Mouse (Mus musculus) thymus, adult 18-20 months (tissue): ENCODE measurements around the gene Arap1.

Experiments used
- DNase-seq, 2 experiments: peaks; one replicate each; pipeline ENCODE4 v3.0.0; 2022; ENCODE audit warnings: mixed read lengths in 2 of 2

Gene Arap1

GRCm38 (mm10) chr7:101367901-101368852 is 20.3 kb downstream of the Arap1 start:
- no peak for DNase-seq

DNA sequence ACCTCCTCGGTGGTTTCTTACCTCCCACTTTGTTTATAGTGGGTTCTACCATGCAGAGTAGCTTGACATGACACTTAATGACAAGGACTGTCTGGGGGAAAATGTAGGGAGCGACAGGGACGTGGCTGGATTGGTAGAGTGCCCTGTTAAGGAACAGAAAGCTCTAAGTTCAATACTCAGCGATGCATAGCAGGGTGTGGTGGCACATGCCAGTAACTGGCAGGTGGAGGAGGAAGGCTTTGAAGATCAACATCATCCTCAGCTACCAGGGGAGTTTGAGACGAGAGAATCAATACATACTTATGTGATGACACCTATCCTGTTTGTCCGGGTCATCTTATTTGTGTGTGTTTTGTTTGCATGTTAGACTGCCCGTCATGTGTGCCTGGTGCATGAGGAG is 21.8 kb downstream of the Arap1 start:
- no peak for DNase-seq

DNA sequence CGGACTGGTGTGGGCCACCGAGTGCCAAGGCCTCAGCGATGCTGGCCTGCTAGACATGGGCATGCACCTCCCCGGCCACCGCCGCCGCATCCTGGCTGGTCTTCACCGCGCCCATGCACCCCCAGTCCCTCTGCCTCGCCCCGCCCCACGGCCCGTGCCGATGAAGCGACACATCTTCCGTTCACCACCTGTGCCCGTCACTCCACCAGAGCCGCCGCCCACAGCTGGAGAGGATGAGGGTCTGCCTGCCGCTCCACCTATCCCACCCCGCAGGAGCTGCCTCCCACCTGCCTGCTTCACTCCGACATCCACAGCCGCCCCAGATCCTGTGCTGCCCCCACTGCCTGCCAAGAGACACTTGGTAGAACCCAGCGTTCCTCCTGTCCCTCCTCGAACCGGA is 25.2 kb downstream of the Arap1 start:
- no peak for DNase-seq

DNA sequence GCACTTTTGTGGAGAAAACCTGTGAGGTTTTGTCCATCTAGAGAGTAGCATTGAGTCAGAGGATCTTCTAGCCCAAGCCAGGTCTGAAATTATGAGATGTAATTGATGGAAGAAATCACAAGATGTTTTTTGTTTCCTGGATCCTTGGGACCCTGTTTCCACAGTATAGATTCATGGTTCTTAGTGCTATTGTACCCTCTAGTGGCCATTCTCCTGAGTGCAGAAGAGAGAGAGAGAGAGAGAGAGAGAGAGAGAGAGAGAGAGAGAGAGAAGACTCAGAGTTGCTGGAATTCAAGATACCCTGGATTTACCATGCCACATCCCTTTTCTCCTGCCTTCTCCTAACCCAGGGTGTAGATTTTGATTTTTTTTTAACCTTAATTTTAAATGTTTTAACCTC is 26.3 kb downstream of the Arap1 start:
- no peak for DNase-seq

DNA sequence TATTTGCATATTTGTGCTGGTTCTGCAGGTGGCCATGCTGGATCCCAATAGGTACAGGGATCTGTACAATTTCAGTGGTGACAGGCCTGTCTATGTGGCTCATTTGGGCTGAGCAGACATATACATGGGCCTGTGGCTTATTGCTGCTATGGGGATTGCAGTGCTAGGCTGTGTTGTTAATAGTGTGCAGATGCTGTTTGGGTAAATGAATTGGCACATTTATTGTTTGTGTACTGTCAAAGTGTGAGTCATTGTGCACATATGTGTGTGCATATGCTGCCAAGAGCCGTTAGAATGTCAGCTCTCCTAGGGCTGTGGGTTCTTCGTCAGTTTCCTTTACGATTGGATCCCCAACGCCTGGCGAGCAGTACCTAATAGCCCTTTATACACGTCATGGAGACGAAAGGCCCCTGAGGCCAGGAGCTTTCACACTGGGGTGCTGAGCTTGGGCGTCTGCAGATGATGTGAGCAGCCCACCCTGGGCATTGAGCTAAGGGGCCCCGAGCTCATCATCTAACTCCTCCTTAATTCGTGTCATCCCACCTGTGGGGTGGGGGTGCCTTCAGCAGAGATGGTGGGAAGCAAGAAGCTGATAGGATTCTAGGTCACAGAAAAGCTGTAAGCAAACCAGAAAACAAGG is 29.0 kb downstream of the Arap1 start:
- DNase-seq: no peak

DNA sequence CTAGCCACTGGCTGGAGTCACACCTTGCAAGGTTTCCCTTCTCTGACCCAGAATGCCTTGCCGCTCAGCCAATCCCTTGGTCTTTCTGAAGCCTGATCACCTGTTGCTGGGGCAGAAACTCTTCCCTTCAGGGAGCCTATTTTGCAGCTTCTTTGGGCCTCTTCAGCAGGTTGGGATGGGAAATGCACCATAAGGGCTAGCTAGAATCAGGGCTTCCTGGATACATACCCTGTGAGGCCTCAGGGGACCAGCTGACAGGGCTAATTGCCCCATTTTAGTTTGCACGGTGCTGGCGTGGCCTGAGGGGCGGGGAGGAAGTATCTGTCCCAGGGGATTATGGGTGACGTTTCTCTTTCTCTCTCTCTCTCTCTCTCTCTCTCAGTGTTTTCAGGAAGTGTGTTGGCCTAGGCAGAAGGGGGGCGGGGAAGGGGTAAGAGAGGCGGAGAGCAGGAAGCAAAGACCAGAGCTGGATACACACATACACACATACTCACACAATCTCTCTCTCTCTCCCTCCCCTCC is 29.9 kb downstream of the Arap1 start:
- DNase-seq: peak; percentile 74 to 85

DNA sequence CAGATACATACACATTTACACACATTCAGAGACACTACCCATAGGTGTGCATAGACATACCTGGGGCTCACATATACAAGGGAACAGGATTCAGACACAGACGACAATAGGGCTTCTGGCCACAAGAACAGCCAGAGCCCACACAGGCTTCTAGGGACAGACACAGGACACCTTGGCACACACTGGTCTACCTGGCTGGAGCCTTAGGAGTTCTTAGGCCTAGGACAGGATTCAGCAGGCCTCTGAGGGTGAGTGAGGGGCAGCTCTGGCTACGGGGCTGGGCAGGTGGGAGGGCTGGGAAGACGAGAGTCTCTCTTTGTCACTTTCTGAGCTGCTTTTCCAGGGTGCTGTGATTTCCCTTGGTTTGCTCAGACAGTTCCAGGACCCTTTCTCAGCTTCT is 30.4 kb downstream of the Arap1 start:
- DNase-seq: no peak

DNA sequence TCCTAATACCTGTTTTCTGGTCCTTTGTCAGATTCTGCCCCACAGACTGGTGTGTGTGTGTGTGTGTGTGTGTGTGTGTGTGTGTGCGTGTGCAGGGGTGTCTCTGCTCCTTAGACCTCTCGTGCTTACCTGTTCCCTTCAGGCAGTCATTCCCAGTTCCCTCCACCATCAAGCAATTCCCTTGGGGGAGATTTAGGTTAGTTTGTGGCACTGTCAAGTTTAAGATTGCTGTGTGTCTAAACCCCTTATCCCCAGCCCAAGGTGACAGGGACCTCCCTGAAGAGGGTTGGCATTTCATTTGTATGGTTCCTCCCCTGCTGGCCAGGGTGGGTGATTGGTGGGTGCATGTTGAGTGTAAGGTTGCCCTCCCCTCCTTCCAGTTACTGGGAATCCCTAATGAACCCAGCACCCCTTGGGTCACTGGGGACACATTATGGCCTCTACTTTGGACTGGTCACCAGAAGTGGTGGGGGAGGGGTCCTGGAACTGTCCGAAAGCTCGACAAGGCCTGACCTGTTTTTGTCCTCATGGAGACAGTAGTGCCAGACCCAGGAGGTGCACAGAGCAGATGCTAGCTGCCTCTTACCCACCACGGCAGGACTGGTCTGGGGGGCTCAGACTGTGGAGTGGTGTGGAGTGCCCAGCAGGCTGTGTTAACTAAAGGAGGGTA is 31.1 kb downstream of the Arap1 start:
- no peak for DNase-seq

- no peak for DNase-seq
Measured at GRCm38 (mm10) chr7:101379732-101380131, 31.9 kb downstream of the Arap1 start.

GRCm38 (mm10) chr7:101381512-101381911 is 33.6 kb downstream of the Arap1 start:
- no peak for DNase-seq

DNA sequence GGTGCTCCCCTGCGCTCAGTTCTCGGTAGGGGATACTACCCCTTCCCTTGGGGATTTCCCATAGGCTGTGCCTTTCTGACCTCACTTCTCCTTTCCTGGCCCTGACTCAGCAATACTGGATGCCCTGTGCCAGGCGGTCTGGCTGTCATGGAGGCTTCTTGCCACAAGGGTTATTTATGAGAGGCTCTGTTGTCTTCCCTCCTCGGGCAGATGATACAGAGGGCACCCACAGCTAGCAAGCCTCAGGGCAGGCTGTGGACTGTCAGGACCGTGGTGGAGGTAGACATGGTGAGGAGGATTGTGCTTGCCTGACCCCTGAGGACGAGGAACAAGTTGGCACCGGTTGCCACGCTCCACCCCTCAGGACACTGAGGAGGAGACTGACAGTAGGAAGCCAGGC is 34.5 kb downstream of the Arap1 start:
- DNase-seq: no peak

GRCm38 (mm10) chr7:101383756-101384155 is 35.9 kb downstream of the Arap1 start:
- DNase-seq: no peak

GRCm38 (mm10) chr7:101384931-101385330 is 37.1 kb downstream of the Arap1 start:
- DNase-seq: no peak

GRCm38 (mm10) chr7:101385331-101385733 is 37.5 kb downstream of the Arap1 start:
- DNase-seq: no peak

DNA sequence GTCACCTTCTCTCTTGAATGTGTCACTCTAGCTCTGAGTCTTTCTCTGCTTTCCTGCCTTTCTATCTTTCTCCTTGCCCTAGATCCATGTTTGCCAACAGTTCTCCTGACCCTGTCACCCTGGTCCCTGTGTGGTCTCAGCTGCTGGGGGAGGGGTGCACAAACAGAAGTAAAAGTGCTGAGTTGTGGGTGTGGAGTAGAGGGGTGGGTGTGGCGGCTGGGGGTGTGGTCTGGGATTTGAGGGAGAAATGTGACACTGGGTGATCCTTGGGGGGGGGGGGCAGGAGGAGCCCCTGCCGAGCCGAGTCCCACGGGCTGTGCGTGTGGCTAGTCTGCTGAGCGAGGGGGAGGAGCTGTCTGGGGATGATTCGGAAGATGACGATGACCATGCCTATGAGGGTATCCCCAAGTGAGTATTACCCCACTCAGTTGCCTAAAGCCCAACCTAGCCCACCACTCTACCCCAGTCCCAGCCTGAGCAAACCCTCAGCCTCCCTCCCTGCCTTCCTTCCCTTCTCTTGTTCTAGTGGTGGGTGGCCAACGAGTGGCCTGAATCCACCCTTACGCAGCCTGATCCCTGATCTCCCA is 38.1 kb downstream of the Arap1 start:
- no peak for DNase-seq

DNA sequence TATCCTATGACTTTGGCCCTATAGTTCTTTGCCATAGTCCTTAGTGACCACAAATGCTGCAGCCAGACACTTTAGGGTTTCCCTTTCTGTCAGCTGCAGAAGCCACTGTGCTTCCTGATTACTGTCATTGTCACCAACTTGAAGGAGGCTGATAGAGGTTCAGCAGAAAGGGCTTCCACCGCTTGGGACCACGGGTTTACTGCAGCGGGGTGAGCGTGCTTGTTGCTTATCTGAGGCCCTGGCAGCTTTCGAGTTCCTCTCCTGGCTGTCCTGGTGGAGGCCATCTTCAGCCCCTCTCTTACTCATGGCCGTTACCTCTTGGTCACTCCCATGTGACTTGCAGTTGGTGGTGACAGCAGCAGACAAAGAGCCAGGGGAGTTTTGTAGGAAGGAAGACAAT is 41.4 kb downstream of the Arap1 start:
- DNase-seq: no peak

- DNase-seq: no peak
Measured at GRCm38 (mm10) chr7:101391909-101392479, 44.1 kb downstream of the Arap1 start.

- DNase-seq: no peak
Measured at GRCm38 (mm10) chr7:101393015-101393414, 45.1 kb downstream of the Arap1 start.

- no peak for DNase-seq
Measured at GRCm38 (mm10) chr7:101393694-101394504, 46.0 kb downstream of the Arap1 start.

- no peak for DNase-seq
Measured at GRCm38 (mm10) chr7:101394569-101394968, 46.7 kb downstream of the Arap1 start.

GRCm38 (mm10) chr7:101395471-101395870 is 47.6 kb downstream of the Arap1 start:
- no peak for DNase-seq

DNA sequence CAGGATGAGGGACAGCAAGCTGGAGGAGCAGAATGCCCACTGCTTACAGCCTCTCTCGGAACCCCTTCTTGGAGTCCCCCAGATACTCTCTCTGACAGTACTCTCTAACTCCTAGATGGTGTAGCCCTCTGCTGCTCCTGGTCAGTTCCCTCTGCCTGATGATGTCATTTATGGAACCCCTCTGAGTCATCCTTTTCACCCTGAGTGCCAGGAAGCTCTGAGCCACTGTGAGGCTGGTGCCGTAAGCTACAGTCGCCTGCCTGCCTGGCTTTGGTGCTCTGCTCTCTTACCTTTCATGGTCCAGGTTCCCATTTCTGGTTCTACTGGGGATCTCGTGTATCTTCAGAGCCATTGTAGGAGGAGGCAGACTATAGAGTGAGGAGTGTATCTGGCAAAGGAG is 49.3 kb downstream of the Arap1 start:
- no peak for DNase-seq
